In the genomic region with DNA sequence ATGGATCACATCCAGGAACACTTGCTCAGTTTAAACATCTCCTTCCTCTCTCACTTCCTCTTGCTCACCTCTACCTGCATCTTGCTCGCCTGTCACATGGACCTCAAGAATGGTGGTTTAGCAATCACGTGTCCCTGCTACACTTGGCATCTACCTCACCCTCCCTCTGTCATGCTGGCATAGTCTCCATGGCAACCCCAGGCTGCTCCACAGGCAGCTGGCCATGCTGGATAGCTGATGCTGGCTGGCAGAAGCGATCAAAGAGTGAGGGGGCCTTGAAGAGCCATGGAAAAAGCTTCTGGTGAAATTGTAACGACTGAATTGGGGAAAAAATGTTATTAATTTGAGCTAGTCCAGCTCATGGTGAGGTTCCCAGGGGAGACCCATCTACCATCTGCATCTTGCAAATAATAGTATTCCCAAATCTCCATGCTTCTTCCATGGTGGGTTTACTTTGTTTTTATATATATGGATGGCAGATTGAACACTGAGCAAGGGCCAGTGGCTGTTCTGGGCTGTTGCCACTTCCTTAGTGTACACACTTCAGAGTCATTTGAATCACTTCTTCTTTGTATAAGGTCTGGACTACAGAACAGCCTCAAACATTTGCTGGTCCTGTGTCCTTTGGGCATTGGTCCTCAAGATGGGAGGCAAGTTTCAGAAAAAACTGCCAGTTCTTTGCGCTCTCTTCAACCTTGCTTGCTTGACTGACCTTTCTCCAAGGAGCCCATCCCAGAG, we compare ENCODE assay signal across 11 mouse cellular contexts. TPM values are rescaled to one million over a fixed set of nuclear protein-coding genes. Genes with fewer than 3 reads are reported as not detected.
DNase-seq lines count a peak whose midpoint lies in the region; ATAC-seq and TF ChIP-seq lines count a peak whose summit lies in the region.
"Had no signal": no experiment of that assay in that cellular context is flagged by ENCODE, and none has a peak within 500 bp of the region (broad histone marks: within the 10 kb centered on the region; RNA-seq: fewer than 3 reads in every experiment).

No protein-coding gene starts in this region.

- DNase-seq in brain, adult 2 months (ENCODE audit: low read depth, low spot score), result peak; percentile 93
- peak; percentile 86 for DNase-seq in brain, embryonic 14.5 days (ENCODE audit: low read depth)
- peak; percentile 58 to 82 for DNase-seq in left cerebral cortex, postnatal 14 days (ENCODE audit: low spot score in 2 of 2)
- no peak for DNase-seq in limb, embryonic 10.5 days (ENCODE audit: low spot score)

- ATAC-seq in forebrain, embryonic 16.5 days, result peak; percentile 96
- no peak for ATAC-seq in megakaryocyte-erythroid progenitor cell, adult 5-6 weeks (replicated peaks; ENCODE audit: low FRiP score, low TSS enrichment, poor library complexity, severe bottlenecking)
- ATAC-seq in heart, embryonic 11.5 days (replicated peaks; ENCODE audit: insufficient number of reproducible peaks, low FRiP score, low TSS enrichment), result no peak
- ATAC-seq: inflammation-experienced regulatory T-cells, adult 6 months had no signal

- H3K4me2 ChIP-seq in forebrain, embryonic 16.5 days (ENCODE audit: low read length), result no peak overlapping the region
- no peak overlapping the region for H3K4me2 ChIP-seq in heart, embryonic 11.5 days
- H3K4me2 ChIP-seq: embryonic facial prominence, embryonic 13.5 days; lung, embryonic 15.5 days had no signal

- peaks cover 12% of the 10 kb centered on the region for H3K4me1 ChIP-seq in forebrain, embryonic 16.5 days (replicated peaks; ENCODE audit: control insufficient read depth, insufficient read depth, low read length)
- no peaks in the 10 kb centered on the region for H3K4me1 ChIP-seq in heart, embryonic 11.5 days (ENCODE audit: control insufficient read depth, insufficient read depth, low read length)
- no peaks in the 10 kb centered on the region for H3K4me1 ChIP-seq in limb, embryonic 10.5 days
- H3K4me1 ChIP-seq: embryonic facial prominence, embryonic 13.5 days; lung, embryonic 15.5 days had no signal

- no peaks in the 10 kb centered on the region for H3K36me3 ChIP-seq in forebrain, embryonic 16.5 days (ENCODE audit: control insufficient read depth, insufficient read depth)
- no peaks in the 10 kb centered on the region for H3K36me3 ChIP-seq in heart, embryonic 11.5 days (ENCODE audit: control insufficient read depth, insufficient read depth, low read length)
- H3K36me3 ChIP-seq in limb, embryonic 10.5 days, result no peaks in the 10 kb centered on the region
- H3K36me3 ChIP-seq: embryonic facial prominence, embryonic 13.5 days; G1E; lung, embryonic 15.5 days had no signal

- no peak overlapping the region for H3K4me3 ChIP-seq in forebrain, embryonic 16.5 days (replicated peaks; ENCODE audit: low read length)
- H3K4me3 ChIP-seq in heart, embryonic 11.5 days (ENCODE audit: low read depth, low read length), result no peak overlapping the region
- H3K4me3 ChIP-seq in limb, embryonic 10.5 days, result no peak overlapping the region
- H3K4me3 ChIP-seq: embryonic facial prominence, embryonic 13.5 days; lung, embryonic 15.5 days had no signal

- peaks cover 5% of the 10 kb centered on the region; the same call in 1 of the 2 replicates for H3K9me3 ChIP-seq in forebrain, embryonic 16.5 days (ENCODE audit: control insufficient read depth, low read length)
- H3K9me3 ChIP-seq in heart, embryonic 11.5 days (replicated peaks; ENCODE audit: control insufficient read depth, low read length), result no peaks in the 10 kb centered on the region
- H3K9me3 ChIP-seq in limb, embryonic 10.5 days (replicated peaks), result no peaks in the 10 kb centered on the region

- intact Hi-C loops in left cerebral cortex, postnatal 14 days (cut with DNase I), result no loop called here

- TF ChIP-seq CTCF in brain, embryonic 14.5 days (IDR thresholded peaks at IDR 0.05; ENCODE audit: borderline replicate concordance, extremely low read depth, insufficient read depth, insufficient read length), result no peak

- H3K27me3 ChIP-seq in forebrain, embryonic 16.5 days (replicated peaks; ENCODE audit: control insufficient read depth, insufficient read depth, low read length), result no peaks in the 10 kb centered on the region
- H3K27me3 ChIP-seq in heart, embryonic 11.5 days (ENCODE audit: control insufficient read depth, insufficient read depth, low read length), result no peaks in the 10 kb centered on the region
- H3K27me3 ChIP-seq in limb, embryonic 10.5 days (ENCODE audit: low read depth, poor library complexity, severe bottlenecking), result no peaks in the 10 kb centered on the region
- H3K27me3 ChIP-seq: embryonic facial prominence, embryonic 13.5 days; lung, embryonic 15.5 days had no signal

- WGBS in forebrain, embryonic 16.5 days, result 36% methylated on average over 5 of the region's 5 CpGs
- 67% methylated on average over 5 of the region's 5 CpGs for WGBS in heart, embryonic 11.5 days (ENCODE audit: insufficient replicate concordance)
- WGBS in limb, embryonic 10.5 days, result 74% methylated on average over 5 of the region's 5 CpGs

- TF ChIP-seq POLR2A in brain, embryonic 14.5 days (IDR thresholded peaks at IDR 0.05; ENCODE audit: borderline replicate concordance, extremely low read depth, insufficient read depth, insufficient read length, poor library complexity, severe bottlenecking), result no peak

- H3K9ac ChIP-seq in forebrain, embryonic 16.5 days (replicated peaks; ENCODE audit: low read depth, low read length), result no peak overlapping the region
- H3K9ac ChIP-seq in heart, embryonic 11.5 days (ENCODE audit: low read depth, low read length), result no peak overlapping the region
- H3K9ac ChIP-seq: embryonic facial prominence, embryonic 13.5 days; lung, embryonic 15.5 days had no signal

- H3K27ac ChIP-seq in forebrain, embryonic 16.5 days (ENCODE audit: low read length), result no peak overlapping the region
- H3K27ac ChIP-seq in heart, embryonic 11.5 days (ENCODE audit: low read depth, low read length), result no peak overlapping the region
- no peak overlapping the region for H3K27ac ChIP-seq in limb, embryonic 10.5 days
- H3K27ac ChIP-seq: embryonic facial prominence, embryonic 13.5 days; lung, embryonic 15.5 days had no signal

RNA-seq across cellular contexts. Expression of a gene that starts 19.7 kb away (rescaled TPM):
- 57.9 and 105 TPM in 2 replicates for polyA plus RNA-seq in brain, embryonic 14.5 days (2012; rRNA removed)
- polyA plus RNA-seq in forebrain, embryonic 16.5 days (2015; fragmentation: Nextera tagmentation; extraction: Ambion mirVana), result 71.7 and 82.7 TPM in 2 replicates
- total RNA-seq in left cerebral cortex, postnatal 14 days (2021), result 100 to 1,000 TPM; 268 to 276 TPM
- total RNA-seq in megakaryocyte-erythroid progenitor cell, adult 5-6 weeks (2014; fragmentation: Nextera tagmentation), result 0.99 TPM in 1 of 2 replicates, not detected in the other
- 4.1 TPM in 1 of 2 replicates, not detected in the other for total RNA-seq in megakaryocyte-erythroid progenitor cell, adult 5-6 weeks (2017)
- polyA plus RNA-seq in heart, embryonic 11.5 days (2014; fragmentation: Nextera tagmentation; extraction: Ambion mirVana), result 2.0 and 2.1 TPM in 2 replicates
- 1.2 and 1.6 TPM in 2 replicates for polyA plus RNA-seq in limb, embryonic 10.5 days (2016; fragmentation: Nextera tagmentation; extraction: Ambion mirVana)
- polyA plus RNA-seq: G1E had no signal

Comparison
In these comparisons a context has a peak if more than half of its experiments do, and no peak if none do; other contexts are left out.
1. RNA of a gene that starts 19.7 kb away (polyA plus RNA-seq): 57.9 to 105 TPM in brain, embryonic 14.5 days and 71.7 to 82.7 TPM in forebrain, embryonic 16.5 days; 2.0 to 2.1 TPM in heart, embryonic 11.5 days and 1.2 to 1.6 TPM in limb, embryonic 10.5 days; every median in the first group is over 10 times any median in the second.